Mouse (Mus musculus): ENCODE data around the gene Tacc2.

The Tacc2 gene

GRCm38 (mm10) chr7:130621068-130621467 is 43.8 kb downstream of the Tacc2 start:
- DNase-seq = no peak

DNA sequence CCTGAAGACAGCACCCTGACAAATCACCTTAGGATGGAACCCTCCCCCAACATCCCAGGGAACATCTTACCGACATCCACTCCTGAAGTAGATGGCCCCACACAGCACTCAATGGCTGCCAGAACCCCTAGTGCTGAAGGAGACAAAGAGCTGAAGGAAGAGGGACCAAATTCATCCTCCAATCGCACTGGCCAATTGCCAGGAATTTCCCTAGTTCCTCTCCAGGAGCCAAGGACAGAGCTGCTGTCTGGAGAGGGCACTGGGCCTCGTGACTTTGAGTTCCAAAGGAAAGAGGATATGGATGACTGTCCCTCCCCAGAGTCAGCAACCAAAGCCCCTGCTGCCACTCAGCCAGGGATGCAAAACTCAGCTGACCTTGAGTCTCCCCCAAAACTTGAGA is 44.7 kb downstream of the Tacc2 start:
- DNase-seq = no peak

- no peak for DNase-seq
These were observed 45.1 kb downstream of the Tacc2 start for GRCm38 (mm10) chr7:130622359-130622758.

- DNase-seq = no peak
These were observed 47.1 kb downstream of the Tacc2 start for GRCm38 (mm10) chr7:130624299-130624698.

DNA sequence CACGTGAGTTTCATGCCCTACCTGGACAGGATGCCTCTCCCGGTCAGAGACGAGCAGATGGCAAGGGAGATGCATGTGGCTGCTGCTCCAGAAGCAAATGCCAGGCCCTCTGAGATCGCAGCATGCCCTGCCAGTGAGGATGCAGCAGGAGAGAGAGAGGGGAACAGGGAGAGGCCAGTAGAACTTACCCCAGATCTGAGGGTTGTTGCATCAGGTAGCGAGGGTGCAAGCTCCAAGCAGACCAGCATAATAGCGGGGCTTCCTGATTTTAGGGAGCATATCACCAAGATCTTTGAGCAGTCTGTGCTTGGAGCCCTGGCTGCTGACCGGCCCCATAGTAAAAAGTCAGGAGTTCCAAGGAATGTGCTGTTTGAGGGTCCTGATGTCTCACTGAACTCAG is 48.1 kb downstream of the Tacc2 start:
- no peak for DNase-seq

DNA sequence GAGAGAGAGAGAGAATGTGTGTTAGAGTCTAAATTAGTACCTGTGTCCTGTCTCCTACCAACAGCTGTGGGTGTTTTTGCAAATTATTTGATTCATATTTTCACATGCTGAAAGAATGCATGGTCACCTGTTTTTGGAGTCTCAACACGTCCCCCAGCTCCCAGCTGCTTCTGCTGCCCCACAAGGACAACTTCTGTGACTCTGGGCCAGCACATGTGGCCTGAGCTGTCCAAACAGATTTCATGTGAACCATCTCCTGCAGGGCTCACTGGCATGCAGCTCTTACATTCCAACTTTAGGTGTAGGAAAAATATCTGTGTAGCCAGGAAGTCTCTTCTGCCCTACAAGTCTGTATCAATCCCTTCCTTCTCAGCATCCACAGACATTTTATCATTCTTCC is 51.4 kb downstream of the Tacc2 start:
- peak; percentile 91 for DNase-seq

DNA sequence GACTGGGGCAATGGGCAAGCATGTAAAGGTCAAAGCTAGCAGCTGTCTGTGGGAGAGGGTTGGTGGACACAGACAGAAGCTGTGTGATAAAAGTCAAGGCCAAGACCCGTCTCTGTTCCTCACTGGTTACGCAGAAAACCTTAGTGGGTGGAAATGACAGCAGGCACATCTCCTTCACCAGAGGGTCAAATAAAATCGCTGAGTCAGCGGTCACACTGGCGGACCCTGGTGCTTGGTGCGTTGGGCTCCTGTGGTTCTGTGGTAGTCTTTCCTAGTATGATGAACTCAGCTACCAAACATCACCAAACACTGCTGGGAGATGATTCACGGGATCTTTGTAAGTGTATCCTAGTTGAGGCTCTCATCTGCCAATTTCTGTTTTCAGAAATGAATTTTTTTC is 52.8 kb downstream of the Tacc2 start:
- no peak for DNase-seq

DNA sequence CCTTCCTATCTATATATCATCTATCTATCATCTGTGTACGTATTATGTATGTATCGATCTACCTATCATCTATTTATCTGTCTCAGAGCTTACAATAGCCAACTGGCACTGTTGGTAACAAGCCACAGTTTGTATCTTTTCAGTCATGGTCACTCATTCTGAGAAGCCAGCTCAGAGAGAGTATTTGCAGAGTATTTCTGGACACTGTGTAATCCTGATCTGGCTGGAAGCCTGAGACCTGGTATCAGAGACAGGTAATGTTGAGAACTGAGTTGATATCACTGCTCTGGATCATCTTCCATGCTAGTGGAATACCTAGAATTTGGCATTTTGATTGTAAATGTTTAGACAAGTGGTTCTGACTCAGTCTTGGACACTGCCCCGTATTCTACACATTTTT is 53.7 kb downstream of the Tacc2 start:
- no peak for DNase-seq

DNA sequence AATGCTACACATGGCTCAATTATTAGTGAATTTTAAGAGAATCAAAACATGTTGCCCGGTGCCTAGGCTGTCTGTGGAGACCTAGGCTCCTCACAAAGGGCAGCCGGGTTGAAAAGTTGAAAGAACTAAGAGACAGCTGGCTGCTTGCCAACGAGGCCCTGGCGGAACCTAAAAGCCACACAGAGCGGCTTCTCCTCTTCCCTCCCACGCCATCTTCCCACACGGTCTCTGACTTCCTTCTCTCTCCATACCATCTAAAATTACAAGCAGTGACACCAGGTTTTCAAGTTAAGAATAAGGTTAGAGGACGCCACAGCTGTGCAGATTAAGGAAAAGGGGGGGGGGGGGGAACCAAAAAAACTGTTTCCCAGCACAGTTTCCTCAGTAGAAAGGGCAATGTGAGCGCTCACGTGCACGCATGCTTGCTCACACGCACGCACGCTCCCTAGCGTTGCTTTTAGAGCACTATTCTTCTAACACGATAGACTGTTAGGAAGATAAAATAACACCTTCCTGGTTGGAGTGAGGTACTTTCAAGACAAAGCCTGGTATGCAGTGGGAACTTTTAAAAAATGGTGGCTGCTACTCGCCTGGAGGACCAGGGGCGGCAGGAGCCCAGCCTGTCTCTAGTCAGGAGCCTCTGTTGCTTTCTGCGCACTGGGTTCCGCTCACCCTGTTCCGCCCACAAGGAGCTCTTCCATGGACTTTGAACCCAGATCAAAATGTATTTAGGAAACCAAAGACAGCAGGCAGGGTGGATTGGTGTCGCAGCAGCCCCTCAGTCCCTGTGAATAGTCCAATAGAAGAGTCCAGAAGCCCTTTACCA is 54.5 kb downstream of the Tacc2 start:
- DNase-seq = peak; percentile 91

- no peak for DNase-seq
These were observed 55.1 kb downstream of the Tacc2 start for GRCm38 (mm10) chr7:130632379-130632732.

GRCm38 (mm10) chr7:130634259-130634871 is 57.1 kb downstream of the Tacc2 start:
- DNase-seq = no peak

- DNase-seq = no peak
These were observed 58.0 kb downstream of the Tacc2 start for GRCm38 (mm10) chr7:130635212-130635611.

- no peak for DNase-seq
These were observed 59.0 kb downstream of the Tacc2 start for GRCm38 (mm10) chr7:130636274-130636673.

DNA sequence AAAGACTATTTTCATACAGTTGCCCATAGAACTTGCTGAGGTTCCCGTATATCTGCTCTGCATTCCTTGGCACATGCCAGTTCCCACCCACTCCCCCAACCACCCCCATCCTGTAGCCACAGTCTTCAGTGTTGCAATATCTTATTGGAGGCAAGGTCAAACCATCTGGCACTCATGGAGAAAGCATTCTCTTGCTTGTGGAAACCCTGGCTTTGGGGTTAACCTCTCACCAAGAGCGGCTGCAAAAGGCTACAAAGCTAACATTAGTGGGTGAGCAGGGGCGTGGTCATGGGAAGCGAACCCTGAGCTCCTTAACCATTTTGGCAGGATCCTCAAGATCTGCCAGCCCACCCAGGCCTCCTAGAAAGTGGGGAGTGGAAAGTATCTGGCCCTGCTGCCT is 59.7 kb downstream of the Tacc2 start:
- DNase-seq = no peak

DNA sequence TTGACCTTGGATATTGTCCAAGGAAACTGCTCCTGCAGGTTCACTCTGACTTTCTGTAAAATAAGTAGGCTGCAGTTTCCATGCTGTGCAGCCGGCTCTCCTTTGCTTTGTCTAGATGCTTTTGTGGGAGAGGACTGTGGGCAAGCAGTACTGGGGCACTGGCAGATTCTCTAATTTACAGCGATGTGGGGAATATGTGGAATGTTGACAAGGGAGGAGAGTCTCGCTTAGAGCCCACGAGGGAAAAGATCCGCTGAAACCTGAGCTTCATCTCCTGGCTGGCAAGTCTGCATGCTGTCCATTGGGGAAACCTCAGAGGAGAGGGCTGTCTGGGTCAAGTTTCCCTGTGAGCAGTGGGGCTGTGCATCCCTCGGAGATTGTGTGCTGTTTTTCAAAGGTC is 60.6 kb downstream of the Tacc2 start:
- DNase-seq = no peak

DNA sequence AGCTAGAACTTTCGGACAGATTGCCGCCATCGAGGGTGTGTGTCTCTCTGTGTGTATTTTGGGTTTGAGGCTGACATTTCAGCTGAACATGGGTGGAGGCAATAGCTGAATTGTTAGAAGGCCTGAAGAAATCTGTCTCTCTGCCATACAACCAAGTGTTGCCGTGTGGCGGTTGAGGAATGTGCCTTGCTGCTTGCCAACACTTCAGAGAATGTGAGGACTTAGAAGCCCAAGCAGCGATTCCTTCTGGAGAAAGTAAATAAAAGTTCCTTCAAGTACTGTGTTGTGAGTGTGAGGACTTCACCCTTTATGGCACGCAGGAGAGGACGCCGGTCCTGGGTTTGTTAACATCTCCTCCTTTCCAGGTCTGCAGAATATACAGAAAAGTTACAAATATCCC is 63.4 kb downstream of the Tacc2 start:
- DNase-seq = no peak

- DNase-seq = no peak
These were observed 68.2 kb downstream of the Tacc2 start for GRCm38 (mm10) chr7:130645332-130645993.

GRCm38 (mm10) chr7:130645994-130646761 is 68.9 kb downstream of the Tacc2 start:
- peak; percentile 99 for DNase-seq

- peak; percentile 99 for DNase-seq
These were observed 69.5 kb downstream of the Tacc2 start for GRCm38 (mm10) chr7:130646762-130647139.

- DNase-seq = no peak
These were observed 70.8 kb downstream of the Tacc2 start for GRCm38 (mm10) chr7:130648061-130648460.

- DNase-seq = peak; percentile 97
These were observed 72.0 kb downstream of the Tacc2 start for GRCm38 (mm10) chr7:130649257-130649656.

DNA sequence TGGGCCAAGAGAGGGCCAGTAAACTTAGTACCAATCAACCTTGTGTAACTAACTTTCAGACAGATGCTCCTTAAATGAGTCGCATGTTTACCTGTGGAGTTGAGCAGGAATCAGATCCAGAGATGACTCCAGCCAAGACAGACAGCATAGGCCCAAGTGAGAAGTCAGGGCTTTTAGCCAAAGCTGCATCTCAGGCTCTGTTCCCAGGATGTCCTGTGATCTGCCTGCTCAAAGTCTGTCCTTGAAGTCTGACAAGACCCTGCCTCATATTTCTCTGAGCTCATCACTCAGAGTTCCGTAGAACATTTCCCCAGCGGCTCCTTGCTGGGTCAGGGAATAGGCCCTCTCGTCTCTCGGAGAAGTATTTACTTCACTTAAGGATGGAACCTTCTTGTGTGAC is 73.4 kb downstream of the Tacc2 start:
- no peak for DNase-seq

DNA sequence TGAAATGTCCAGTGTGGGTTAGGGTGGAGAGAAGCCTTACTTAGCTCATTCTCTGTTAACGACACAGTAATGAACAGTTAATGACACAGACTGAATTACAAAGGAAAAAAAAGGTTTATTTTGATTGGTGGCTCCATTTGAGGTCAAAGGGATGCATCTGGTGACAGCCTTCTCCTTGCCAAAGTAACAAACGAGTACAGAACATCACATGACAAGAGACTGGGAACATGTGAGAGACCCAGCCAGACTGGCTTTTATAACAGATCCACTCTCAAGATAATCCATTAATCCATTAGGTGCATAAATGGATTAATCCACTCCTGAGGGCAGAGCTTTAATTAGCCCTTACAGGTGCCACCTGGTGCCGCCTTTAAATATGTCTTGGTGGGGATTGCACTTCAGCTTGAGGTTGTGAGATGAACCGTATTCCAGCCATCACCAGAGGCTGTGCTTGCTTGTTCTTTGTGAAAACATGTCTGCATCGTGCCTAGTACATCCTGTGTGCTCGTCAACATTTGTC is 75.9 kb downstream of the Tacc2 start:
- DNase-seq = peak; percentile 94

Data from heart, adult 11 months (tissue).